Mouse (Mus musculus) intestine, embryonic 15.5 days (tissue): ENCODE results near the gene Alox12e. TPM values are rescaled to one million over a fixed set of nuclear protein-coding genes. Genes with fewer than 3 reads are reported as not detected.

Source experiments
- ATAC-seq: fragments of 200-750 bp; cut with Nextera tagmentation; 2 replicates; pipeline ENCODE4 v1.8.0; 2017; ENCODE audit warnings: moderate TSS enrichment, moderate library complexity
- H3K27ac ChIP-seq: fragments of 300-500 bp; sonication (generic); 2 replicates; pipeline ENCODE4 v1.5.1; 2015; ENCODE audit warnings: mild to moderate bottlenecking, inconsistent platforms
- H3K27me3 ChIP-seq: fragments of 300-500 bp; sonication (generic); replicated peaks from 2 replicates; pipeline ENCODE4 v1.6.1; 2015; ENCODE audit warnings: inconsistent platforms
- H3K36me3 ChIP-seq: fragments of 300-500 bp; sonication (generic); 2 replicates; pipeline ENCODE4 v1.6.1; 2015; ENCODE audit warnings: inconsistent platforms
- H3K4me1 ChIP-seq: fragments of 300-500 bp; sonication (generic); replicated peaks from 2 replicates; pipeline ENCODE4 v1.6.1; 2015; ENCODE audit warnings: inconsistent platforms
- H3K4me2 ChIP-seq: fragments of 300-500 bp; sonication (generic); replicated peaks from 2 replicates; pipeline ENCODE4 v1.6.1; 2015; ENCODE audit warnings: mild to moderate bottlenecking, inconsistent platforms
- H3K4me3 ChIP-seq: fragments of 300-500 bp; sonication (generic); replicated peaks from 2 replicates; pipeline ENCODE4 v1.5.1; 2015; ENCODE audit warnings: inconsistent platforms
- H3K9ac ChIP-seq: fragments of 300-500 bp; sonication (generic); 2 replicates; pipeline ENCODE4 v1.6.1; 2015; ENCODE audit warnings: inconsistent platforms
- H3K9me3 ChIP-seq: fragments of 300-500 bp; sonication (generic); 2 replicates; pipeline ENCODE4 v1.6.1; 2016; ENCODE audit warnings: inconsistent platforms
- WGBS: fragments of 180-500 bp; shearing (Covaris S2); methylation state at CpG from one replicate; pipeline ENCODE4 v1.1.7; 2015; 5-methylcytosine and 5-hydroxymethylcytosine counted together
- polyA plus RNA-seq: library from polyadenylated mRNA; unstranded; fragments of >200 nt; fragmentation: Nextera tagmentation; extraction: Ambion mirVana; gene quantifications from 2 replicates; pipeline ENCODE4 v1.2.1, GENCODE M21; 2015

Alox12e gene
- polyA plus RNA-seq, 1 experiment from 2014 or later: not detected

- no peak overlapping the region for H3K9ac ChIP-seq
- H3K36me3 ChIP-seq: no peaks in the 10 kb centered on the region
- 0 out of 2 replicates have a peak, but pooled peaks cover 9% of the 10 kb centered on the region for H3K27me3 ChIP-seq
- 40% methylated on average over 7 of the region's 7 CpGs for WGBS
- no peaks in the 10 kb centered on the region for H3K9me3 ChIP-seq
- no peak overlapping the region for H3K4me2 ChIP-seq
- H3K4me3 ChIP-seq: no peak overlapping the region
- no peaks in the 10 kb centered on the region for H3K4me1 ChIP-seq
- H3K27ac ChIP-seq: no peak overlapping the region
- no peak for ATAC-seq
These were observed 8.6 kb downstream of the Alox12e start for GRCm38 (mm10) chr11:70313833-70314232.

GRCm38 (mm10) chr11:70309341-70309740 is 13.1 kb downstream of the Alox12e start:
- 26% methylated on average over 9 of the region's 9 CpGs for WGBS
- no peak overlapping the region for H3K9ac ChIP-seq
- ATAC-seq: no peak
- H3K27ac ChIP-seq: no peak overlapping the region
- H3K4me2 ChIP-seq: no peak overlapping the region
- no peaks in the 10 kb centered on the region for H3K36me3 ChIP-seq
- no peaks in the 10 kb centered on the region for H3K9me3 ChIP-seq
- H3K4me3 ChIP-seq: no peak overlapping the region
- H3K27me3 ChIP-seq: 0 out of 2 replicates have a peak, but pooled peaks cover 5% of the 10 kb centered on the region
- H3K4me1 ChIP-seq: no peaks in the 10 kb centered on the region

- no peak for ATAC-seq
These were observed 14.1 kb downstream of the Alox12e start for GRCm38 (mm10) chr11:70308296-70308695.

GRCm38 (mm10) chr11:70306159-70306558 is 16.3 kb downstream of the Alox12e start:
- Histone ChIP-seq H3K4me1 (no peaks in the 10 kb centered on the region), H3K27ac (no peak overlapping the region), H3K4me2 (no peak overlapping the region), H3K27me3 (no peaks in the 10 kb centered on the region), H3K9ac (no peak overlapping the region), H3K9me3 (no peaks in the 10 kb centered on the region), H3K4me3 (no peak overlapping the region), H3K36me3 (no peaks in the 10 kb centered on the region)
- no peak for ATAC-seq
- 60% methylated on average over 7 of the region's 7 CpGs for WGBS

More at GRCm38 (mm10) chr11:70308296-70308695, 14.1 kb downstream of the Alox12e start:
- Histone ChIP-seq H3K4me1 (no peaks in the 10 kb centered on the region), H3K9ac (no peak overlapping the region), H3K27ac (no peak overlapping the region), H3K27me3 (0 out of 2 replicates have a peak, but pooled peaks cover 5% of the 10 kb centered on the region), H3K4me2 (no peak overlapping the region), H3K36me3 (no peaks in the 10 kb centered on the region), H3K4me3 (no peak overlapping the region), H3K9me3 (no peaks in the 10 kb centered on the region)
- WGBS: 92% methylated on average over 2 of the region's 2 CpGs

- Histone ChIP-seq H3K4me3 (no peak overlapping the region), H3K9me3 (no peaks in the 10 kb centered on the region), H3K27ac (no peak overlapping the region), H3K36me3 (no peaks in the 10 kb centered on the region), H3K27me3 (no peaks in the 10 kb centered on the region), H3K4me2 (no peak overlapping the region), H3K4me1 (no peaks in the 10 kb centered on the region), H3K9ac (no peak overlapping the region)
- WGBS: 84% methylated on average over 4 of the region's 4 CpGs
- ATAC-seq: no peak
These were observed 20.1 kb downstream of the Alox12e start for GRCm38 (mm10) chr11:70302293-70302692.

- WGBS: 28% methylated on average over 12 of the region's 12 CpGs
- no peak overlapping the region for H3K27ac ChIP-seq
- H3K36me3 ChIP-seq: no peaks in the 10 kb centered on the region
- no peaks in the 10 kb centered on the region for H3K4me1 ChIP-seq
- H3K4me3 ChIP-seq: no peak overlapping the region
- no peak overlapping the region for H3K9ac ChIP-seq
- ATAC-seq: no peak
- H3K27me3 ChIP-seq: no peaks in the 10 kb centered on the region
- H3K9me3 ChIP-seq: no peaks in the 10 kb centered on the region
- no peak overlapping the region for H3K4me2 ChIP-seq
These were observed 24.5 kb downstream of the Alox12e start for GRCm38 (mm10) chr11:70297836-70298454.

GRCm38 (mm10) chr11:70297405-70297804 is 25.0 kb downstream of the Alox12e start:
- Histone ChIP-seq H3K27me3 (no peaks in the 10 kb centered on the region), H3K36me3 (no peaks in the 10 kb centered on the region), H3K4me2 (no peak overlapping the region), H3K9ac (no peak overlapping the region), H3K9me3 (no peaks in the 10 kb centered on the region), H3K4me1 (no peaks in the 10 kb centered on the region), H3K4me3 (no peak overlapping the region), H3K27ac (no peak overlapping the region)
- WGBS: 44% methylated on average over 4 of the region's 4 CpGs
- ATAC-seq: no peak

GRCm38 (mm10) chr11:70293881-70294280 is 28.5 kb downstream of the Alox12e start:
- no peaks in the 10 kb centered on the region for H3K27me3 ChIP-seq
- H3K4me1 ChIP-seq: no peaks in the 10 kb centered on the region
- no peak overlapping the region for H3K4me2 ChIP-seq
- no peak for ATAC-seq
- no peaks in the 10 kb centered on the region for H3K9me3 ChIP-seq
- H3K36me3 ChIP-seq: no peaks in the 10 kb centered on the region
- no peak overlapping the region for H3K9ac ChIP-seq
- H3K27ac ChIP-seq: no peak overlapping the region
- H3K4me3 ChIP-seq: no peak overlapping the region
- WGBS: 90% methylated on average over 6 of the region's 6 CpGs

- ATAC-seq: no peak
- Histone ChIP-seq H3K27ac (no peak overlapping the region), H3K4me2 (no peak overlapping the region), H3K4me1 (no peaks in the 10 kb centered on the region), H3K27me3 (no peaks in the 10 kb centered on the region), H3K4me3 (no peak overlapping the region), H3K36me3 (no peaks in the 10 kb centered on the region), H3K9me3 (no peaks in the 10 kb centered on the region), H3K9ac (no peak overlapping the region)
- WGBS: 80% methylated on average over 6 of the region's 6 CpGs
These were observed 31.2 kb downstream of the Alox12e start for GRCm38 (mm10) chr11:70291235-70291634.

GRCm38 (mm10) chr11:70289236-70289635 is 33.2 kb downstream of the Alox12e start:
- 36% methylated on average over 6 of the region's 6 CpGs for WGBS
- H3K36me3 ChIP-seq: no peaks in the 10 kb centered on the region
- no peak overlapping the region for H3K9ac ChIP-seq
- no peak overlapping the region for H3K27ac ChIP-seq
- H3K4me1 ChIP-seq: no peaks in the 10 kb centered on the region
- H3K9me3 ChIP-seq: no peaks in the 10 kb centered on the region
- no peak for ATAC-seq
- H3K4me3 ChIP-seq: no peak overlapping the region
- no peaks in the 10 kb centered on the region for H3K27me3 ChIP-seq
- no peak overlapping the region for H3K4me2 ChIP-seq

- WGBS: 77% methylated on average over 10 of the region's 10 CpGs
- no peaks in the 10 kb centered on the region for H3K27me3 ChIP-seq
- no peak for ATAC-seq
- no peak overlapping the region for H3K4me3 ChIP-seq
- H3K4me1 ChIP-seq: no peaks in the 10 kb centered on the region
- no peaks in the 10 kb centered on the region for H3K36me3 ChIP-seq
- H3K9me3 ChIP-seq: no peaks in the 10 kb centered on the region
- no peak overlapping the region for H3K9ac ChIP-seq
- H3K27ac ChIP-seq: no peak overlapping the region
- no peak overlapping the region for H3K4me2 ChIP-seq
These were observed 34.3 kb downstream of the Alox12e start for GRCm38 (mm10) chr11:70288102-70288501.

GRCm38 (mm10) chr11:70285686-70286085 is 36.7 kb downstream of the Alox12e start:
- no peak for ATAC-seq
- H3K36me3 ChIP-seq: no peaks in the 10 kb centered on the region
- H3K9me3 ChIP-seq: no peaks in the 10 kb centered on the region
- no peak overlapping the region for H3K4me3 ChIP-seq
- no peaks in the 10 kb centered on the region for H3K27me3 ChIP-seq
- 82% methylated on average over 5 of the region's 5 CpGs for WGBS
- H3K4me2 ChIP-seq: no peak overlapping the region
- no peak overlapping the region for H3K9ac ChIP-seq
- no peak overlapping the region for H3K27ac ChIP-seq
- no peaks in the 10 kb centered on the region for H3K4me1 ChIP-seq

GRCm38 (mm10) chr11:70284757-70285156 is 37.7 kb downstream of the Alox12e start:
- no peak for ATAC-seq
- 76% methylated on average over 3 of the region's 3 CpGs for WGBS

More at GRCm38 (mm10) chr11:70284757-70285156, 37.7 kb downstream of the Alox12e start:
- H3K9ac ChIP-seq: no peak overlapping the region
- H3K9me3 ChIP-seq: no peaks in the 10 kb centered on the region
- no peaks in the 10 kb centered on the region for H3K4me1 ChIP-seq
- H3K27ac ChIP-seq: no peak overlapping the region
- no peak overlapping the region for H3K4me2 ChIP-seq
- no peak overlapping the region for H3K4me3 ChIP-seq
- H3K27me3 ChIP-seq: no peaks in the 10 kb centered on the region
- H3K36me3 ChIP-seq: no peaks in the 10 kb centered on the region
